Mouse (Mus musculus): ENCODE results near the gene Myzap. TPM values are rescaled to one million over a fixed set of nuclear protein-coding genes. Genes with fewer than 3 reads are reported as not detected.

Gene Myzap
- polyA plus RNA-seq, 1 experiment from 2014 or later, result 3.7 TPM

DNA sequence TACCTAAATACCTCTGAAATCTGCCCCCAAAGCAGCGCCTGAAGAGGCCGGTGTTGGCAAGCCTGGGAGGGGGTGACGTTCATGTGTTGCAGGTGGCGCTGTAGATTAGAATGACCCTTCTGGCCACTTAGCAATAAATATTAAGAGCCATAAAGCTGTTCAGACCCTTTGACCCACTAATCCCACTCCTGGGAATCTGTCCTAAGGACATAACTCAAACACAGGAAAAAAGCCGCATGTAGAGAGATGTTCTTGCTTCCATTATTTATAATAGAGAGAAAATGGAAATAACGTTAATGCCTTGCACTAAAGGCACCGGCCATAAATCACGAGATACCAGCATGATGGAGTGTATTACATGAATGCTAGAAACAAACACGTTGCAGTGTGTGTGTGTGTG, 64.7 kb downstream of the Myzap start:
- Histone ChIP-seq H3K27ac (ENCODE audit: low read depth) (no peak overlapping the region), H3K4me3 (ENCODE audit: low read depth, low read length) (no peak overlapping the region), H3K9ac (replicated peaks) (no peak overlapping the region), H3K36me3 (replicated peaks; ENCODE audit: insufficient read depth, low read length) (no peaks in the 10 kb centered on the region), H3K4me2 (ENCODE audit: low read depth, low read length) (no peak overlapping the region), H3K4me1 (ENCODE audit: insufficient read depth) (no peaks in the 10 kb centered on the region), H3K9me3 (ENCODE audit: low read length) (peaks cover 2% of the 10 kb centered on the region; the same call in 1 of the 2 replicates), H3K27me3 (ENCODE audit: insufficient read depth, low read length) (no peaks in the 10 kb centered on the region)
- WGBS (ENCODE audit: insufficient replicate concordance), result 74% methylated on average over 9 of the region's 9 CpGs
- TF ChIP-seq EP300 (IDR thresholded peaks at IDR 0.05; ENCODE audit: low read depth) (no peak), CTCF (IDR thresholded peaks at IDR 0.05; ENCODE audit: low read depth) (no peak)
- ATAC-seq, result no peak
- no peak for DNase-seq

DNA sequence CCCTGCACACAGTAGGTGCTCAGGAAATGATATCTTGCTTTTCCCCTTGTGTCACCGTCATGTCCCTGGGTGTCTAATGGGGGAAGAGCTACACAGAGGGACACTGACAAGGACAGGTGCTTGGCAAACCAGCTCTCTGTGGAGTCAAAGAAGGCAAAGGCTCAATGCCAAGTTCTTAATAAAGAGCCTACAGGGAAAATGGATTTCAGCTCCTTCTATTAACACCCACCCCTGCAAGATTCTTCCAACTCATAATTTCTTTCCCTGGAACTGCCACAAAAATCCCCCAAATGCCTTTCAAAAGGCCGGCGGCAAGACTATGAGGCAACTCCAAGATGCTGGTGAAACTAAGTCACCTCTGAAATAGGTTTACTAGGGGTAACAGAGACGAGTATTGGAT, 68.3 kb downstream of the Myzap start:
- H3K36me3 ChIP-seq (replicated peaks; ENCODE audit: insufficient read depth, low read length), result no peaks in the 10 kb centered on the region
- no peaks in the 10 kb centered on the region for H3K27me3 ChIP-seq (ENCODE audit: insufficient read depth, low read length)
- H3K4me1 ChIP-seq (ENCODE audit: insufficient read depth), result no peaks in the 10 kb centered on the region
- 82% methylated on average over 4 of the region's 4 CpGs for WGBS (ENCODE audit: insufficient replicate concordance)
- no peak overlapping the region for H3K4me3 ChIP-seq (ENCODE audit: low read depth, low read length)
- DNase-seq, result no peak
- H3K27ac ChIP-seq (ENCODE audit: low read depth), result no peak overlapping the region
- no peak overlapping the region for H3K9ac ChIP-seq (replicated peaks)
- no peaks in the 10 kb centered on the region for H3K9me3 ChIP-seq (ENCODE audit: low read length)
- no peak for ATAC-seq
- TF ChIP-seq EP300 (IDR thresholded peaks at IDR 0.05; ENCODE audit: low read depth) (no peak), CTCF (IDR thresholded peaks at IDR 0.05; ENCODE audit: low read depth) (no peak)
- H3K4me2 ChIP-seq (ENCODE audit: low read depth, low read length), result no peak overlapping the region

DNA sequence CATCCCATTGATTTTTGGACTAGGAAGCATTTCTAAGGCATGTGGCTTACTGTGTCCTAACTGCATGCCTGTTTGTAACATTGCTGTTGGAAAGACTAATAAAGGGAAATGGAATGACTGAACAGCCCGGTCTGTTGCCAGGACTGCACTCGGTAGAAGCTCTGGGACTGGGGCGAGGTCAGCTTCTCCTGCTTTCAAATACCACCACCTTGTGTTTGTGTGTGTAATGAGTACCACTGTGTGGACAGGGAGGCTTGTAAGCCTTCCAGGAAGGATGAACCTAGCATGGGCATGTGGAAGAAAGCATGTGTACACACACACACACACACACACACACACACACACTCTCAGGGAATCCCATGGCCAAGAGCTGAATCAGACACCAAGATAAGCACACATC, 72.3 kb downstream of the Myzap start:
- no peak overlapping the region for H3K27ac ChIP-seq (ENCODE audit: low read depth)
- H3K9ac ChIP-seq (replicated peaks), result no peak overlapping the region
- H3K4me1 ChIP-seq (ENCODE audit: insufficient read depth), result no peaks in the 10 kb centered on the region
- H3K9me3 ChIP-seq (ENCODE audit: low read length), result no peaks in the 10 kb centered on the region
- H3K4me3 ChIP-seq (ENCODE audit: low read depth, low read length), result no peak overlapping the region
- H3K27me3 ChIP-seq (ENCODE audit: insufficient read depth, low read length), result no peaks in the 10 kb centered on the region
- no peaks in the 10 kb centered on the region for H3K36me3 ChIP-seq (replicated peaks; ENCODE audit: insufficient read depth, low read length)
- ATAC-seq (no peak), DNase-seq (no peak)
- H3K4me2 ChIP-seq (ENCODE audit: low read depth, low read length), result no peak overlapping the region
- TF ChIP-seq CTCF (IDR thresholded peaks at IDR 0.05; ENCODE audit: low read depth), result no peak
- TF ChIP-seq EP300 (IDR thresholded peaks at IDR 0.05; ENCODE audit: low read depth), result no peak
- 60% methylated on average over 3 of the region's 3 CpGs for WGBS (ENCODE audit: insufficient replicate concordance)

DNA sequence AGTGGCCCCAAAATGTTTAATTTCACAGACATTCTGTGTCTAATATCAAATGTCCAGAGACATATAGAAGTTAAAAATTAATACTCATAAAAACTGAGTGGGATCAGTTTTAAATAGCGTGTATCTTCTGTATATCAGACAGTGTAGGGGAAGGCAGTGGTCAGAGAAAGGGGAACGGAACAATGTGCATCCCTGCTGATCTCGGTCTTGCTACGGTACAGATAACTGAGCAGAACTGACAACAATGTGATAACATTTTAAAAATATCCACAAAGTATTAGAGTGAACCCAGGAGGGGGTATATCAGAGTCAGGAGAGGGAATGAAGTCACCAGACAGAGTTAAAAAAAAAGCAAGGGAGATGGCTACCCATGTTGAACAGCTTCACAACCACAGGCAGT, 74.7 kb downstream of the Myzap start:
- Histone ChIP-seq H3K4me1 (ENCODE audit: insufficient read depth) (no peaks in the 10 kb centered on the region), H3K4me3 (ENCODE audit: low read depth, low read length) (no peak overlapping the region), H3K9me3 (ENCODE audit: low read length) (no peaks in the 10 kb centered on the region), H3K36me3 (replicated peaks; ENCODE audit: insufficient read depth, low read length) (no peaks in the 10 kb centered on the region), H3K27ac (ENCODE audit: low read depth) (no peak overlapping the region), H3K4me2 (ENCODE audit: low read depth, low read length) (no peak overlapping the region), H3K27me3 (ENCODE audit: insufficient read depth, low read length) (no peaks in the 10 kb centered on the region), H3K9ac (replicated peaks) (no peak overlapping the region)
- no peak for TF ChIP-seq EP300 (IDR thresholded peaks at IDR 0.05; ENCODE audit: low read depth)
- TF ChIP-seq CTCF (IDR thresholded peaks at IDR 0.05; ENCODE audit: low read depth), result no peak
- DNase-seq (no peak), ATAC-seq (no peak)
- 46% methylated on average over 4 of the region's 4 CpGs for WGBS (ENCODE audit: insufficient replicate concordance)

DNA sequence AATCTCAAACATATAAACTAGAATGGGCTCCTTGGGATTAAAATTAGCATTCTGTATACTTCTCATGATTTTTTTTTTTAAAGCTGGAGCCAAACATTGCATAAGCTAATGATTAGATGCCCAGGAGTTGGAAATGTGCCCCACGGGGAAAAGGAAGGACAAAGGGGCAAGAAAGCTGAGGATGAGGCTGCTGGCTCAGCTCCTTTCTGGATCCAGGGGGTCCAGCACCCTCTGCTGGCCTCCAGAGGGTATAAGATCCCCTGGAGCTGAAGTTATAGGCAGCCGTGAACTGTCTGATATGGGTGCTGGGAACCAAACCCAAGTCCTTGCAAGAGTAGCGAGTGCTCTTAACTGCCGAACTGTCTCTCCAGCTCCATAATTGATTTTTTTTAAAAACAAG, 76.3 kb downstream of the Myzap start:
- no peak for DNase-seq
- Histone ChIP-seq H3K9ac (replicated peaks) (no peak overlapping the region), H3K27ac (ENCODE audit: low read depth) (no peak overlapping the region), H3K9me3 (ENCODE audit: low read length) (no peaks in the 10 kb centered on the region), H3K36me3 (replicated peaks; ENCODE audit: insufficient read depth, low read length) (no peaks in the 10 kb centered on the region), H3K4me1 (ENCODE audit: insufficient read depth) (no peaks in the 10 kb centered on the region), H3K4me3 (ENCODE audit: low read depth, low read length) (no peak overlapping the region), H3K27me3 (ENCODE audit: insufficient read depth, low read length) (no peaks in the 10 kb centered on the region), H3K4me2 (ENCODE audit: low read depth, low read length) (no peak overlapping the region)
- no peak for ATAC-seq
- TF ChIP-seq EP300 (IDR thresholded peaks at IDR 0.05; ENCODE audit: low read depth) (no peak), CTCF (IDR thresholded peaks at IDR 0.05; ENCODE audit: low read depth) (peak; percentile 13; the same call in 1 of the 2 replicates)
- 76% methylated on average over 4 of the region's 4 CpGs for WGBS (ENCODE audit: insufficient replicate concordance)

DNA sequence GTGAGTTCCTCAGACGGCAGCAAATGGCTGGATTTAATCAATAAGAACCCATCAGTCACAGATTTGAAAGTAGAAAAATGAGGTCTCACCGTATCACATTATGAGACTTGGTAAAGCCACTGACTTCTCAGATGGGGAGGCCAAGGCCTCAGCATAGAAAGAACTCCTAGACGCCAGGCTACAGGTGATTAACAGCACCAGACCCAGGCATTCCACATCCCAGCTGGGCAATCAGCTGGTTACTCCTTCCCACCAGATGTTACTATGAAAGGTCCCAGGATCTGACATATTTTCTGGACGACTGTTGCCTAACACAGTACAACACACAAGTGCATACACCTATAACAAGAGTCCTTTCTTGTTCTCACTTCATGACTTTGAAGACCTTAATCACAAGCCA, 78.6 kb downstream of the Myzap start:
- H3K4me1 ChIP-seq (ENCODE audit: insufficient read depth), result no peaks in the 10 kb centered on the region
- no peaks in the 10 kb centered on the region for H3K9me3 ChIP-seq (ENCODE audit: low read length)
- H3K4me3 ChIP-seq (ENCODE audit: low read depth, low read length), result no peak overlapping the region
- H3K36me3 ChIP-seq (replicated peaks; ENCODE audit: insufficient read depth, low read length), result no peaks in the 10 kb centered on the region
- 67% methylated on average over 4 of the region's 4 CpGs for WGBS (ENCODE audit: insufficient replicate concordance)
- ATAC-seq (no peak), DNase-seq (no peak)
- H3K27ac ChIP-seq (ENCODE audit: low read depth), result no peak overlapping the region
- H3K9ac ChIP-seq (replicated peaks), result no peak overlapping the region
- H3K4me2 ChIP-seq (ENCODE audit: low read depth, low read length), result no peak overlapping the region
- no peaks in the 10 kb centered on the region for H3K27me3 ChIP-seq (ENCODE audit: insufficient read depth, low read length)
- TF ChIP-seq CTCF (IDR thresholded peaks at IDR 0.05; ENCODE audit: low read depth), result no peak
- TF ChIP-seq EP300 (IDR thresholded peaks at IDR 0.05; ENCODE audit: low read depth), result no peak

DNA sequence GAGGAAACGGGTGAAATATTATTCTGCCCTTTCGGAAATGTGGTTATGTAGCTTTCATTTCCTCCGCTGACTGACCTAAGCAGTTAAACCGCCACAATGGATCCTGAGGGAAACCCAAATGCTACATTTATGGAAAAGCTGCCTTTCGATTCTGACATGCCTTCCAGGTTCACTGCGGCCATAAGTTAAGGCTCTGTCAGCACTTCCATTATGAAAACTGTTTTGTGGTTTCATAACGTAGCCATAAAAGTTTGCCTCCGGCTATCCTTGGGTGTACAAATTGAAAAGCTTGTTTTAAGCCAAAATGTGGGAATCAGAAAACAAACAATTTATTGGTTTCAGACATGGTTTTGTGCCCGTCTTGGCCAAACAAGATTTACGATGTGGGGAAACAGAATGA, 79.3 kb downstream of the Myzap start:
- DNase-seq (no peak), ATAC-seq (no peak)
- Histone ChIP-seq H3K9me3 (ENCODE audit: low read length) (no peaks in the 10 kb centered on the region), H3K27me3 (ENCODE audit: insufficient read depth, low read length) (no peaks in the 10 kb centered on the region), H3K4me1 (ENCODE audit: insufficient read depth) (no peaks in the 10 kb centered on the region), H3K27ac (ENCODE audit: low read depth) (no peak overlapping the region), H3K9ac (replicated peaks) (no peak overlapping the region), H3K4me2 (ENCODE audit: low read depth, low read length) (no peak overlapping the region), H3K4me3 (ENCODE audit: low read depth, low read length) (no peak overlapping the region), H3K36me3 (replicated peaks; ENCODE audit: insufficient read depth, low read length) (no peaks in the 10 kb centered on the region)
- WGBS (ENCODE audit: insufficient replicate concordance), result 49% methylated on average over 10 of the region's 10 CpGs
- TF ChIP-seq EP300 (IDR thresholded peaks at IDR 0.05; ENCODE audit: low read depth) (no peak), CTCF (IDR thresholded peaks at IDR 0.05; ENCODE audit: low read depth) (no peak)
